Mouse (Mus musculus): ENCODE measurements around the gene Ctbp1. TPM values are rescaled to one million over a fixed set of nuclear protein-coding genes. Genes with fewer than 3 reads are reported as not detected.

The Ctbp1 gene
- polyA plus RNA-seq, 1 experiment from 2014 or later: 157 TPM

GRCm38 (mm10) chr5:33274085-33274952 lies 475 bp downstream of the Ctbp1 start:
- peaks cover 3% of the 10 kb centered on the region; the same call in 1 of the 2 replicates for H3K36me3 ChIP-seq (ENCODE audit: control insufficient read depth, insufficient read depth, low read length)
- under 1% methylated on average over 52 of the region's 97 CpGs for WGBS
- peak overlapping the region; percentile 79 for H3K4me3 ChIP-seq (ENCODE audit: low read depth, low read length)
- peak overlapping the region; percentile 96 for H3K9ac ChIP-seq (ENCODE audit: low read length)
- peak; percentile 68 for ATAC-seq (ENCODE audit: low FRiP score, low TSS enrichment)
- DNase-seq (ENCODE audit: low spot score): peak; percentile 94
- H3K27ac ChIP-seq (replicated peaks): peak overlapping the region; percentile 98
- peak overlapping the region; percentile 73 for H3K4me2 ChIP-seq (replicated peaks; ENCODE audit: low read depth)
- no peaks in the 10 kb centered on the region for H3K9me3 ChIP-seq (ENCODE audit: control insufficient read depth, low read length)
- H3K4me1 ChIP-seq (replicated peaks; ENCODE audit: control insufficient read depth, insufficient read depth): peaks cover 3% of the 10 kb centered on the region; the same call in 1 of the 2 replicates
- H3K27me3 ChIP-seq (ENCODE audit: control insufficient read depth, insufficient read depth, low read length): no peaks in the 10 kb centered on the region
- TF ChIP-seq CTCF (IDR thresholded peaks at IDR 0.05; ENCODE audit: low read depth) (peak; percentile 36), EP300 (optimal IDR thresholded peaks at IDR 0.05) (no peak)

GRCm38 (mm10) chr5:33273777-33274084 lies 1.1 kb downstream of the Ctbp1 start:
- H3K9ac ChIP-seq (ENCODE audit: low read length): peak overlapping the region; percentile 96
- H3K36me3 ChIP-seq (ENCODE audit: control insufficient read depth, insufficient read depth, low read length): peaks cover 6% of the 10 kb centered on the region; the same call in 1 of the 2 replicates
- DNase-seq (ENCODE audit: low spot score) (no peak), ATAC-seq (ENCODE audit: low FRiP score, low TSS enrichment) (no peak; the same call in 1 of the 2 replicates)
- no peaks in the 10 kb centered on the region for H3K9me3 ChIP-seq (ENCODE audit: control insufficient read depth, low read length)
- WGBS: 4% methylated on average over 6 of the region's 6 CpGs
- no peaks in the 10 kb centered on the region for H3K27me3 ChIP-seq (ENCODE audit: control insufficient read depth, insufficient read depth, low read length)
- H3K27ac ChIP-seq (replicated peaks): peak overlapping the region; percentile 98
- H3K4me2 ChIP-seq (replicated peaks; ENCODE audit: low read depth): peak overlapping the region; percentile 73
- peaks cover 3% of the 10 kb centered on the region; the same call in 1 of the 2 replicates for H3K4me1 ChIP-seq (replicated peaks; ENCODE audit: control insufficient read depth, insufficient read depth)
- H3K4me3 ChIP-seq (ENCODE audit: low read depth, low read length): peak overlapping the region; percentile 79
- TF ChIP-seq EP300 (optimal IDR thresholded peaks at IDR 0.05) (no peak), CTCF (IDR thresholded peaks at IDR 0.05; ENCODE audit: low read depth) (no peak)

GRCm38 (mm10) chr5:33272845-33273776 lies 1.7 kb downstream of the Ctbp1 start:
- no peak for DNase-seq (ENCODE audit: low spot score)
- ATAC-seq (ENCODE audit: low FRiP score, low TSS enrichment): 0 out of 2 replicates have a peak, but pooled peaks have one; percentile 3
- TF ChIP-seq EP300 (optimal IDR thresholded peaks at IDR 0.05) (no peak), CTCF (IDR thresholded peaks at IDR 0.05; ENCODE audit: low read depth) (no peak)
- H3K36me3 ChIP-seq (ENCODE audit: control insufficient read depth, insufficient read depth, low read length): peaks cover 8% of the 10 kb centered on the region
- H3K4me3 ChIP-seq (ENCODE audit: low read depth, low read length): peak overlapping the region; percentile 79
- peak overlapping the region; percentile 96 for H3K9ac ChIP-seq (ENCODE audit: low read length)
- no peak overlapping the region for H3K27ac ChIP-seq (replicated peaks)
- H3K4me1 ChIP-seq (replicated peaks; ENCODE audit: control insufficient read depth, insufficient read depth): peaks cover 3% of the 10 kb centered on the region; the same call in 1 of the 2 replicates
- WGBS: 61% methylated on average over 7 of the region's 7 CpGs
- H3K9me3 ChIP-seq (ENCODE audit: control insufficient read depth, low read length): no peaks in the 10 kb centered on the region
- H3K4me2 ChIP-seq (replicated peaks; ENCODE audit: low read depth): peak overlapping the region; percentile 73
- H3K27me3 ChIP-seq (ENCODE audit: control insufficient read depth, insufficient read depth, low read length): no peaks in the 10 kb centered on the region

GRCm38 (mm10) chr5:33272146-33272545 lies 2.6 kb downstream of the Ctbp1 start:
- TF ChIP-seq CTCF (IDR thresholded peaks at IDR 0.05; ENCODE audit: low read depth) (no peak), EP300 (optimal IDR thresholded peaks at IDR 0.05) (no peak)
- Histone ChIP-seq H3K9me3 (ENCODE audit: control insufficient read depth, low read length) (no peaks in the 10 kb centered on the region), H3K9ac (ENCODE audit: low read length) (no peak overlapping the region), H3K36me3 (ENCODE audit: control insufficient read depth, insufficient read depth, low read length) (peaks cover 14% of the 10 kb centered on the region), H3K4me1 (replicated peaks; ENCODE audit: control insufficient read depth, insufficient read depth) (peaks cover 3% of the 10 kb centered on the region; the same call in 1 of the 2 replicates), H3K27ac (replicated peaks) (no peak overlapping the region), H3K4me2 (replicated peaks; ENCODE audit: low read depth) (no peak overlapping the region), H3K4me3 (ENCODE audit: low read depth, low read length) (no peak overlapping the region), H3K27me3 (ENCODE audit: control insufficient read depth, insufficient read depth, low read length) (no peaks in the 10 kb centered on the region)
- no peak for DNase-seq (ENCODE audit: low spot score)
- ATAC-seq (ENCODE audit: low FRiP score, low TSS enrichment): no peak
- 83% methylated on average over 7 of the region's 7 CpGs for WGBS

- peak; percentile 92 for DNase-seq (ENCODE audit: low spot score)
- Histone ChIP-seq H3K9me3 (ENCODE audit: control insufficient read depth, low read length) (no peaks in the 10 kb centered on the region), H3K4me3 (ENCODE audit: low read depth, low read length) (no peak overlapping the region), H3K4me2 (replicated peaks; ENCODE audit: low read depth) (no peak overlapping the region), H3K36me3 (ENCODE audit: control insufficient read depth, insufficient read depth, low read length) (peaks cover 27% of the 10 kb centered on the region), H3K27me3 (ENCODE audit: control insufficient read depth, insufficient read depth, low read length) (no peaks in the 10 kb centered on the region), H3K27ac (replicated peaks) (no peak overlapping the region), H3K9ac (ENCODE audit: low read length) (no peak overlapping the region), H3K4me1 (replicated peaks; ENCODE audit: control insufficient read depth, insufficient read depth) (peaks cover 3% of the 10 kb centered on the region; the same call in 1 of the 2 replicates)
- TF ChIP-seq CTCF (IDR thresholded peaks at IDR 0.05; ENCODE audit: low read depth) (peak; percentile 99), EP300 (optimal IDR thresholded peaks at IDR 0.05) (no peak)
- WGBS: 9% methylated on average over 5 of the region's 5 CpGs
- peak; percentile 8; the same call in 1 of the 2 replicates for ATAC-seq (ENCODE audit: low FRiP score, low TSS enrichment)
These were observed 4.2 kb downstream of the Ctbp1 start for GRCm38 (mm10) chr5:33270568-33270967.
